28 mouse cellular contexts compared by ENCODE assay signal in genomic region chr7:80835984-80836652, GRCm38 (mm10). TPM values are rescaled to one million over a fixed set of nuclear protein-coding genes. Genes with fewer than 3 reads are reported as not detected.
DNase-seq lines count a peak whose midpoint lies in the region; ATAC-seq and TF ChIP-seq lines count a peak whose summit lies in the region.
"Had no signal": no experiment of that assay in that cellular context is flagged by ENCODE, and none has a peak within 500 bp of the region (broad histone marks: within the 10 kb centered on the region; RNA-seq: fewer than 3 reads in every experiment).

No protein-coding gene starts in this region.

- 82% methylated on average over 4 of the region's 4 CpGs for WGBS in liver, adult 2 months
- WGBS in liver, postnatal 0 days (ENCODE audit: insufficient replicate concordance), result 66% methylated on average over 4 of the region's 4 CpGs

- no peak overlapping the region for H3K4me3 ChIP-seq in liver, adult 2 months (ENCODE audit: insufficient read depth, low read depth, low read length)
- no peak overlapping the region for H3K4me3 ChIP-seq in liver, postnatal 0 days (ENCODE audit: low read depth, low read length)
- H3K4me3 ChIP-seq in brown adipose tissue, adult 24 weeks (ENCODE audit: insufficient read depth, low read depth, low read length), result no peak overlapping the region
- H3K4me3 ChIP-seq: embryonic facial prominence, embryonic 13.5 days; heart, adult 2 months; hindbrain, embryonic 15.5 days; intestine, embryonic 15.5 days; layer of hippocampus, adult 2 months; limb, embryonic 12.5 days; liver, embryonic 13.5 days; megakaryocyte, embryonic 14.5 days; midbrain, embryonic 13.5 days; neural tube, embryonic 12.5 days had no signal

- DNase-seq in liver, adult 2 months (ENCODE audit: extremely low read depth, low read depth, low spot score), result peak; percentile 37
- DNase-seq in liver, postnatal 0 days, result no peak
- DNase-seq in 3134 (ENCODE audit: extremely low read depth, insufficient read length, low spot score) (peak; percentile 26), 3T3-L1 (ENCODE audit: low read depth, low spot score) (peak; percentile 79)
- DNase-seq in cerebellum, adult 18-20 months, result no peak
- DNase-seq in natural killer cell, adult 2 months (ENCODE audit: low spot score in 2 of 2), result no peak
- DNase-seq: adrenal gland, adult 2 months; cerebellum, adult 2 months; cerebellum, postnatal 25 days; gastrocnemius, postnatal 25 days; heart, adult 2 months; kidney, adult 9 months; kidney, postnatal 25 days; liver, embryonic 13.5 days; lung, postnatal 14 days; retina, postnatal 1 day; right cerebral cortex, postnatal 4 days had no signal

- H3K9me3 ChIP-seq in liver, postnatal 0 days (ENCODE audit: low read length), result no peaks in the 10 kb centered on the region
- H3K9me3 ChIP-seq: embryonic facial prominence, embryonic 13.5 days; hindbrain, embryonic 15.5 days; intestine, embryonic 15.5 days; limb, embryonic 12.5 days; liver, embryonic 13.5 days; megakaryocyte, embryonic 14.5 days; midbrain, embryonic 13.5 days; neural tube, embryonic 12.5 days had no signal

- H3K27ac ChIP-seq in liver, adult 2 months (replicated peaks; ENCODE audit: insufficient read depth, low read depth, low read length), result no peak overlapping the region
- H3K27ac ChIP-seq in liver, postnatal 0 days (ENCODE audit: low read depth), result no peak overlapping the region
- 0 out of 2 replicates have a peak overlapping the region, but pooled peaks have one; percentile 17 for H3K27ac ChIP-seq in brown adipose tissue, adult 24 weeks (replicated peaks; ENCODE audit: low read depth, low read length)
- H3K27ac ChIP-seq: embryonic facial prominence, embryonic 13.5 days; heart, adult 2 months; hindbrain, embryonic 15.5 days; intestine, embryonic 15.5 days; layer of hippocampus, adult 2 months; limb, embryonic 12.5 days; liver, embryonic 13.5 days; midbrain, embryonic 13.5 days; neural tube, embryonic 12.5 days had no signal

- TF ChIP-seq POLR2A in liver, adult 2 months (IDR thresholded peaks at IDR 0.05; ENCODE audit: extremely low read depth, insufficient read depth, low read length), result no peak

- peaks cover 2% of the 10 kb centered on the region for H3K4me1 ChIP-seq in liver, adult 2 months (ENCODE audit: control insufficient read depth, insufficient read depth, low read length)
- peaks cover 5% of the 10 kb centered on the region; the same call in 1 of the 2 replicates for H3K4me1 ChIP-seq in liver, postnatal 0 days (ENCODE audit: insufficient read depth)
- H3K4me1 ChIP-seq in brown adipose tissue, adult 24 weeks (ENCODE audit: control insufficient read depth, insufficient read depth, insufficient read length, low read length), result no peaks in the 10 kb centered on the region

- no peak for TF ChIP-seq EP300 in liver, postnatal 0 days (IDR thresholded peaks at IDR 0.05; ENCODE audit: low read depth)

- H3K79me2 ChIP-seq in liver, adult 2 months (ENCODE audit: control insufficient read depth, insufficient read depth, low read length), result no peaks in the 10 kb centered on the region

- no peak overlapping the region for H3K4me2 ChIP-seq in liver, postnatal 0 days (ENCODE audit: low read depth, low read length)
- H3K4me2 ChIP-seq: embryonic facial prominence, embryonic 13.5 days; hindbrain, embryonic 15.5 days; intestine, embryonic 15.5 days; limb, embryonic 12.5 days; liver, embryonic 13.5 days; midbrain, embryonic 13.5 days; neural tube, embryonic 12.5 days had no signal

- ATAC-seq in liver, postnatal 0 days, result no peak
- ATAC-seq: CD4-positive, CD25-positive, alpha-beta regulatory T cell, adult 4 months; forebrain, embryonic 16.5 days; intestine, embryonic 15.5 days; midbrain, embryonic 13.5 days had no signal

- no peaks in the 10 kb centered on the region for H3K36me3 ChIP-seq in liver, adult 2 months (ENCODE audit: control insufficient read depth, insufficient read depth, low read length)
- H3K36me3 ChIP-seq in liver, postnatal 0 days (replicated peaks; ENCODE audit: insufficient read depth, low read length), result no peaks in the 10 kb centered on the region
- H3K36me3 ChIP-seq: embryonic facial prominence, embryonic 13.5 days; hindbrain, embryonic 15.5 days; intestine, embryonic 15.5 days; limb, embryonic 12.5 days; liver, embryonic 13.5 days; midbrain, embryonic 13.5 days; neural tube, embryonic 12.5 days had no signal

- no peak for TF ChIP-seq CTCF in liver, adult 2 months (IDR thresholded peaks at IDR 0.05; ENCODE audit: low read depth, low read length)
- TF ChIP-seq CTCF in liver, postnatal 0 days (IDR thresholded peaks at IDR 0.05; ENCODE audit: low read depth), result no peak

- no peaks in the 10 kb centered on the region for H3K27me3 ChIP-seq in liver, adult 2 months (ENCODE audit: control insufficient read depth, insufficient read depth, low read length)
- no peaks in the 10 kb centered on the region for H3K27me3 ChIP-seq in liver, postnatal 0 days (ENCODE audit: insufficient read depth, low read length)
- H3K27me3 ChIP-seq: embryonic facial prominence, embryonic 13.5 days; hindbrain, embryonic 15.5 days; intestine, embryonic 15.5 days; limb, embryonic 12.5 days; liver, embryonic 13.5 days; midbrain, embryonic 13.5 days; neural tube, embryonic 12.5 days had no signal

- no peak overlapping the region for H3K9ac ChIP-seq in liver, adult 2 months (ENCODE audit: low read depth, low read length)
- no peak overlapping the region for H3K9ac ChIP-seq in liver, postnatal 0 days (replicated peaks)
- H3K9ac ChIP-seq: embryonic facial prominence, embryonic 13.5 days; hindbrain, embryonic 15.5 days; intestine, embryonic 15.5 days; limb, embryonic 12.5 days; liver, embryonic 13.5 days; midbrain, embryonic 13.5 days; neural tube, embryonic 12.5 days had no signal

RNA-seq across cellular contexts. Expression of gene Iqgap1, which starts 10.3 kb away (rescaled TPM):
- 7.8 and 9.2 TPM in 2 replicates for total RNA-seq in liver, adult 2 months (2014; rRNA removed)
- polyA plus RNA-seq in liver, adult 2 months (2012; rRNA removed), result 2.6 and 2.8 TPM in 2 replicates
- polyA plus RNA-seq in liver, postnatal 0 days (2015; fragmentation: Nextera tagmentation; extraction: Ambion mirVana), result 10.8 and 13.6 TPM in 2 replicates
- 27.3 and 27.9 TPM in 2 replicates for polyA plus RNA-seq in brown adipose tissue, adult 24 weeks (2012; ENCODE audit: insufficient read depth, insufficient read length, missing spikeins)

RNA-seq across cellular contexts. Expression of gene Zscan2, which starts 24.6 kb away (rescaled TPM):
- 3.0 and 4.6 TPM in 2 replicates for total RNA-seq in liver, adult 2 months (2014; rRNA removed)
- 1.6 and 2.7 TPM in 2 replicates for polyA plus RNA-seq in liver, adult 2 months (2012; rRNA removed)
- 0.43 and 0.47 TPM in 2 replicates for polyA plus RNA-seq in liver, postnatal 0 days (2015; fragmentation: Nextera tagmentation; extraction: Ambion mirVana)
- 1.5 TPM in 1 of 2 replicates, not detected in the other for polyA plus RNA-seq in brown adipose tissue, adult 24 weeks (2012; ENCODE audit: insufficient read depth, insufficient read length, missing spikeins)

Comparison
In these comparisons a context has a peak if more than half of its experiments do, and no peak if none do; other contexts are left out.
1. DNase-seq: peak in liver, adult 2 months (single experiment), 3134 (single experiment) and 3T3-L1 (single experiment); none in liver, postnatal 0 days (single experiment), cerebellum, adult 18-20 months (0 of 2) and natural killer cell, adult 2 months (0 of 2).